Mouse (Mus musculus): ENCODE data around the gene Asphd2. TPM values are rescaled to one million over a fixed set of nuclear protein-coding genes. Genes with fewer than 3 reads are reported as not detected.
A peak's percentile ranks its signal among the peaks of the same experiment; 100 is the strongest.
"Not testable (repeated sequence)": the region's sequence is repeated elsewhere in the genome, so short reads cannot be mapped to it uniquely, and the experiment has no call there.

Gene Asphd2
- polyA plus RNA-seq (2016; fragmentation: Nextera tagmentation; extraction: Ambion mirVana): 38.6 and 57.3 TPM in 2 replicates

DNA sequence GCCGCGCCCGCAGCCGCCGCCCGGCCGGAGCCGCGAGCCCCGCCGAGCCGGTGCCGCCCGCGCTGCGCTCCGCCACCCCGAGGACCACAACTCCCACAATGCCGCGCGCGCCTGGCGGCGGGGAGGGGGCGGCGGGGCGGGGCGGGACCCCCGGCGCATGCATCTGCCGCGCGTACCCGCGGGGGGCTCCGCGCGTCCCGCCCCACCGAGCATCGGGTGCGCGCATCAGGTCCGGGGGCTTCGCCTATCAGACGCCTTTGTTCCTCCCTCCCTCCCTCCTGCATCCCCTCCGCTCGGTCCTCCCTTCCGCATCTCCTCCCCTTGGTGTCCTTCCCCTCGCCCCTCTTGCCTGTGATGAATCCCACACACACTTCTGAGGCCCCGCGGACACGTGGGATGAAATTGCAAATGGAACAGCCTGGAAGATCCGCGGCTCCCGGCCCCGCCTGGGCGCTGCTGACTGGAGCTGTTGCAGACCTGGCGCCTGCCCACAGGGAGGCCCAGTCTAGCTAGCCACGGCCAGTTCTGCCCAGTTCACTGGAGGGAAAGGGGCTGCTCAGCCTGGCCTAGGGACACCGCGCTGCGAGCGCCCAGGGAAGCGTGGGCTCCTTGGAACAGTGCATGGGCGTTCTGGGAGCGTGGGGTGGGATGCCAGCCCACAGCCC is at the start of gene Asphd2:
Gene Asphd2, minus strand, starts transcription at position 88 of the 665 bp plus-strand sequence.
- Histone ChIP-seq H3K9ac (peak within 1 kb of the TSS; percentile 74), H3K4me3 (replicated peaks) (peak within 1 kb of the TSS; percentile 73), H3K4me1 (peaks cover 43% of the 10 kb centered on the region), H3K36me3 (replicated peaks) (peaks cover 14% of the 10 kb centered on the region), H3K4me2 (peak within 1 kb of the TSS; percentile 78), H3K9me3 (no peaks in the 10 kb centered on the region), H3K27ac (peak within 1 kb of the TSS; percentile 93), H3K27me3 (no peaks in the 10 kb centered on the region; the same call in 1 of the 2 replicates)
- 1% methylated on average over 22 of the region's 67 CpGs for WGBS
- ATAC-seq (ENCODE audit: low FRiP score): peak; percentile 86

DNA sequence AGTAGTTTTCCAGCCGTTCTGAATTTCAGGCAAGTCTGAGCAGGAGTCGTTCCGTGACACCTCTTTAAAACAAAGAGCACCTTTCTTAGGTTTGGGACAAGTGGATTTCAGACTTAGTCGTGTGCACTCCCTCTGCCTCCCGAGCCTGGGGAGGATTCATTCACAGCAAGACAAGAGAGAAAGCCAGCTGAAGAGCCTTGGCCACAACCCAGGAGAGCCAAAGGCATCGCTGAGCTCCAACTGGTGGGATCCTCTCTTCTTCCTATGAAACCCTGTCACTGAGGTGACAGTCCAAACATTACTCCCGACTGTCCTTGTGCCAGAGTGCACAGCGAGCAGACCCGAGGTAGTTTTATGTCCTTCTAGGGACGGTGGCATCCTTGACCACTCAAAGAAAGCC is 43.9 kb upstream of the Asphd2 start:
- no peak overlapping the region for H3K4me3 ChIP-seq (replicated peaks)
- peaks cover 4% of the 10 kb centered on the region; the same call in 1 of the 2 replicates for H3K27me3 ChIP-seq
- no peak overlapping the region for H3K4me2 ChIP-seq
- H3K27ac ChIP-seq: no peak overlapping the region
- ATAC-seq (ENCODE audit: low FRiP score): no peak
- H3K9ac ChIP-seq: no peak overlapping the region
- no peaks in the 10 kb centered on the region for H3K9me3 ChIP-seq
- H3K4me1 ChIP-seq: no peaks in the 10 kb centered on the region
- H3K36me3 ChIP-seq (replicated peaks): no peaks in the 10 kb centered on the region
- 57% methylated on average over 10 of the region's 10 CpGs for WGBS

DNA sequence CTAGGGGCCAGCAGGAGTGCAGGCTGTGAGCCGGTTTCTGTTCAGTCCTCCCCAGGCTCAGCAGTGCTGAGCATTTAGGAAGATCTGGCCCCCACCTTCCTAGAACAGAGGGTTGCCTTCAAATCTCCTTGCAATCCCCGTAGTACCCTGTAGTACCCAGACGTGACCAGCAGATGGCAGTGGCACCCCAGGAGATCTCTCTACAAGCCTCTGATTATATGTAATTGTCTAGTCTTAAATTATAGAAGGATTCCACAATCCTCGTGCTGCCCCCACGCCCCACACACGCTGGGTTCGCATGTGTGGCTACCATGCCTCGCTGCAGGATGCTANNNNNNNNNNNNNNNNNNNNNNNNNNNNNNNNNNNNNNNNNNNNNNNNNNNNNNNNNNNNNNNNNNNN is 38.3 kb upstream of the Asphd2 start:
- Histone ChIP-seq H3K4me1 (peaks cover 13% of the 10 kb centered on the region), H3K4me2 (no peak overlapping the region)

GRCm38 (mm10) chr5:112432033-112432432 is 37.4 kb upstream of the Asphd2 start:
- 49% methylated on average over 5 of the region's 5 CpGs for WGBS
- H3K36me3 ChIP-seq (replicated peaks): no peaks in the 10 kb centered on the region
- no peak for ATAC-seq (ENCODE audit: low FRiP score)
- no peaks in the 10 kb centered on the region for H3K9me3 ChIP-seq
- H3K27me3 ChIP-seq: peaks cover 44% of the 10 kb centered on the region
- peaks cover 13% of the 10 kb centered on the region for H3K4me1 ChIP-seq
- H3K4me2 ChIP-seq: no peak overlapping the region
- H3K27ac ChIP-seq: no peak overlapping the region
- no peak overlapping the region for H3K4me3 ChIP-seq (replicated peaks)
- no peak overlapping the region for H3K9ac ChIP-seq

More for the DNA sequence above, 38.3 kb upstream of the Asphd2 start:
- H3K27ac ChIP-seq: no peak overlapping the region
- no peaks in the 10 kb centered on the region for H3K9me3 ChIP-seq
- H3K9ac ChIP-seq: no peak overlapping the region
- H3K36me3 ChIP-seq (replicated peaks): no peaks in the 10 kb centered on the region
- 3% methylated on average over 8 of the region's 8 CpGs for WGBS
- ATAC-seq (ENCODE audit: low FRiP score): peak; percentile 61
- peaks cover 45% of the 10 kb centered on the region for H3K27me3 ChIP-seq
- H3K4me3 ChIP-seq (replicated peaks): no peak overlapping the region

DNA sequence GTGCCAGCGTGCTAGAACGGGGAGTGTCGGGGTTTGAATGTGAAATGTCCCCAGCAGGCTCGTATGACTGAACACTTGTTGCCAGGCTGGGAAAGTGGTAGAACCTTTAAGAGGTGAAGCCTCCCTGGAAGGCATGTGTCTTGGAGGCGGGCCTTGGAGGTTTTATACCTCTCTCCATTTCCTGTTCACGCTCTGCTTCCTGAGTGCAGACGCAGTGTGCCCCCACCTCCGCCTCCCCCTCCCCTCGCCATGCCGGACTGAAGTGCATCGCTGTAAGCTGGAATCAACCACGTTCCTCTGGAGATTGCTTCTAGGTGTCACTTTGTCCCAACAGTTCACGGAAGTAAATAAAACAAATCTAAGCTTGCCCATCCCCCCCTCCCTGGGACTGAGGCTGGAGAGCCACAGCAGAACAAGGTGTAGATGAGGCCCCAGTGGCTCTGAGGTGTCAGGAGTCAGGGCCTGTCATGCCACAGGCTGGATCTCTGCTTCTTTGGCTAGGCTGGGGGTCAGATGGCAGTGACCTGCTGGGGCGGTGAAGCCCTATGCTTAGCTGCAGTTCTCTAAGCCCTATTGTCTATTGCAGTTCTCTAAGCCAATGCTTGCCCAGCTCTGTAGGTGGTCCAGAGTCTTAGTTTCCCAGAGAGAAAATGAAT is 36.6 kb upstream of the Asphd2 start:
- peaks cover 46% of the 10 kb centered on the region for H3K27me3 ChIP-seq
- H3K36me3 ChIP-seq (replicated peaks): no peaks in the 10 kb centered on the region
- WGBS: 21% methylated on average over 14 of the region's 14 CpGs
- no peak overlapping the region for H3K4me3 ChIP-seq (replicated peaks)
- peak overlapping the region; percentile 5; the same call in 1 of the 2 replicates for H3K9ac ChIP-seq
- no peak overlapping the region for H3K27ac ChIP-seq
- no peak overlapping the region for H3K4me2 ChIP-seq
- no peaks in the 10 kb centered on the region for H3K9me3 ChIP-seq
- no peak for ATAC-seq (ENCODE audit: low FRiP score)
- peaks cover 13% of the 10 kb centered on the region for H3K4me1 ChIP-seq

- 14% methylated on average over 19 of the region's 19 CpGs for WGBS
- Histone ChIP-seq H3K27ac (no peak overlapping the region), H3K27me3 (peaks cover 51% of the 10 kb centered on the region), H3K9ac (no peak overlapping the region), H3K4me1 (peaks cover 13% of the 10 kb centered on the region), H3K4me3 (replicated peaks) (no peak overlapping the region), H3K9me3 (no peaks in the 10 kb centered on the region), H3K36me3 (replicated peaks) (no peaks in the 10 kb centered on the region), H3K4me2 (peak overlapping the region; percentile 29)
- ATAC-seq (ENCODE audit: low FRiP score): no peak
Measured at GRCm38 (mm10) chr5:112428944-112429343, 34.3 kb upstream of the Asphd2 start.

GRCm38 (mm10) chr5:112427283-112427682 is 32.6 kb upstream of the Asphd2 start:
- ATAC-seq (ENCODE audit: low FRiP score): peak; percentile 40; the same call in 1 of the 2 replicates
- H3K36me3 ChIP-seq (replicated peaks): no peaks in the 10 kb centered on the region
- H3K4me1 ChIP-seq: peaks cover 13% of the 10 kb centered on the region
- H3K27ac ChIP-seq: no peak overlapping the region
- no peaks in the 10 kb centered on the region for H3K9me3 ChIP-seq
- WGBS: 43% methylated on average over 2 of the region's 2 CpGs
- no peak overlapping the region for H3K4me3 ChIP-seq (replicated peaks)
- H3K4me2 ChIP-seq: no peak overlapping the region
- no peak overlapping the region for H3K9ac ChIP-seq
- peaks cover 48% of the 10 kb centered on the region for H3K27me3 ChIP-seq

- Histone ChIP-seq H3K27me3 (peaks cover 41% of the 10 kb centered on the region), H3K4me3 (replicated peaks) (no peak overlapping the region), H3K27ac (no peak overlapping the region), H3K9me3 (no peaks in the 10 kb centered on the region), H3K4me2 (no peak overlapping the region), H3K9ac (no peak overlapping the region), H3K4me1 (peaks cover 8% of the 10 kb centered on the region), H3K36me3 (replicated peaks) (no peaks in the 10 kb centered on the region)
- no peak for ATAC-seq (ENCODE audit: low FRiP score)
- 83% methylated on average over 7 of the region's 7 CpGs for WGBS
Measured at GRCm38 (mm10) chr5:112426635-112427034, 32.0 kb upstream of the Asphd2 start.

GRCm38 (mm10) chr5:112419535-112419934 is 24.9 kb upstream of the Asphd2 start:
- H3K4me2 ChIP-seq: no peak overlapping the region
- no peak overlapping the region for H3K27ac ChIP-seq
- H3K9ac ChIP-seq: no peak overlapping the region
- H3K27me3 ChIP-seq: peaks cover 4% of the 10 kb centered on the region
- WGBS: 31% methylated on average over 12 of the region's 12 CpGs
- H3K36me3 ChIP-seq (replicated peaks): no peaks in the 10 kb centered on the region
- no peak overlapping the region for H3K4me3 ChIP-seq (replicated peaks)
- ATAC-seq (ENCODE audit: low FRiP score): no peak
- peaks cover 18% of the 10 kb centered on the region; the same call in 1 of the 2 replicates for H3K4me1 ChIP-seq
- no peaks in the 10 kb centered on the region for H3K9me3 ChIP-seq

DNA sequence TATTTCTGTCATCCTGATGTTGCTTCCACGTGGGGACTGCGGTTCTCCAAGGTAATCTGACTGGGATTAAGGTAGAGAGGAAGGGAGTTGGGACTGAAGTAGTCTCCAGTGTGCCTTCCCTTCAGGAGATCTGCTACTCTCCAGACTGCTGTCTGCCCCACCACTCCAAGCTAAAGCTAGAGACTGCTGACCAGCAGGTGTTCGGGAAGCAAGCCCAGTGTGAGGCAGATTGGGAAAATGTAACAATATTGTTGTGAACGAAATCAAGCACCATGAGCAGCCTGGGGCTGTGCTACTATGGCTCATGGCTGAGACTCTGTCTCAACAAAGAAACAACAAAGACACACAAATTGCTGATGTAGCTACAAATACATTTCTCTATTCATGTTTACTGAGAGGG is 23.4 kb upstream of the Asphd2 start:
- ATAC-seq (ENCODE audit: low FRiP score): no peak
- Histone ChIP-seq H3K4me1 (peaks cover 18% of the 10 kb centered on the region; the same call in 1 of the 2 replicates), H3K27ac (no peak overlapping the region), H3K27me3 (peaks cover 9% of the 10 kb centered on the region), H3K4me3 (replicated peaks) (no peak overlapping the region), H3K36me3 (replicated peaks) (no peaks in the 10 kb centered on the region), H3K4me2 (no peak overlapping the region), H3K9me3 (no peaks in the 10 kb centered on the region; the same call in 1 of the 2 replicates), H3K9ac (no peak overlapping the region)
- WGBS: 70% methylated on average over 4 of the region's 4 CpGs

DNA sequence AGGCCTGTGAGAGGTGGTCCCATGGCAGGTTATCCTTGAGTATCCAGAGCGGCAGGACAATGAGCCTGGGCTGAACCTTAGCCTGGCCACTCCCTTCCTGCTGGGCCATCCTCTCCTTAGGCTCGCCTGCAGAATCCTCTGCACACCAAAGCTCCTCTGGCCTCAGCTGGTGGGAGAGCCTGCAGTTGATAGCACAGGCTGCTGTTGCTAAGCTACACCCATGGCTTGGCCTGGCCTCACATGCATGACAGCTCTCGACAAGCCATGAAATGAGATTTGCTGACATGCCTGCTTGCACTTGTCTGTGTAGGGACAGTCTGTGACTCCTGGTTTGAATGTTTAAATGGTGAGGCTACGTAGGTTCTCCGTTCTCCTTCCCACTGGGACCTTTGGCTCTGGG is 22.0 kb upstream of the Asphd2 start:
- peak; percentile 58 for ATAC-seq (ENCODE audit: low FRiP score)
- Histone ChIP-seq H3K4me2 (no peak overlapping the region), H3K4me3 (replicated peaks) (no peak overlapping the region), H3K9me3 (no peaks in the 10 kb centered on the region; the same call in 1 of the 2 replicates), H3K36me3 (replicated peaks) (no peaks in the 10 kb centered on the region), H3K9ac (no peak overlapping the region), H3K27me3 (peaks cover 9% of the 10 kb centered on the region; the same call in 1 of the 2 replicates), H3K4me1 (peaks cover 30% of the 10 kb centered on the region), H3K27ac (0 out of 2 replicates have a peak overlapping the region, but pooled peaks have one; percentile 31)
- 60% methylated on average over 5 of the region's 5 CpGs for WGBS

DNA sequence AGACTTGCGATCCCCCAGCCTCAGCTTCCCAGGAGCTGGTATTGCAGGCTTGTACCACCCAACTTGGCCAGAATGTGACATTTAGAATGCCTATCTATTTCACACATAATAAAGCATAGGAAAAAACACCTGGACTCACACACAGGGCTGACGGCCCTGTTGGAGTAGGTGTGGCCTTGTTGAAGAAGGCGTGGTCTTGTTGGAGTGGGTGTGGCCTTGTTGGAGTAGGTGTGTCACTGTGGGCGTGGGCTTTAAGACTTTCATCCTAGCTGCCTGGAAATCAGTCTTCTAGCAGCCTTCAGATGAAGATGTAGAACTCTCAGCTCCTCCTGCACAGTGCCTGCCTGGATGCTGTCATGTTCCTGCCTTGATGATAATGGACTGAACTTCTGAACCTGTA is 18.1 kb upstream of the Asphd2 start:
- 89% methylated on average over 4 of the region's 4 CpGs for WGBS
- ATAC-seq (ENCODE audit: low FRiP score); H3K9me3 ChIP-seq; H3K27ac ChIP-seq; H3K4me3 ChIP-seq (replicated peaks); H3K9ac ChIP-seq; H3K4me2 ChIP-seq; H3K36me3 ChIP-seq (replicated peaks); H3K27me3 ChIP-seq: not testable (repeated sequence)
- H3K4me1 ChIP-seq: peaks cover 40% of the 10 kb centered on the region

Measured in forebrain, embryonic 12.5 days (tissue).